Mouse (Mus musculus) liver, embryonic 14.5 days (tissue): ENCODE measurements at regions not wholly inside any gene's neighbourhood (a gene's known extent, or its start where the extent isn't known, plus 50 kb on each side); places are given as distances from the start of the nearest gene placed in this dataset.

Experiments used
- CTCF ChIP-seq: IDR thresholded peaks from 2 replicates; pipeline ENCODE4 v1.5.1; 2016; ENCODE audit warnings: antibody characterized with exemption, low read depth, control low read depth
- EP300 ChIP-seq: IDR thresholded peaks from 2 replicates; pipeline ENCODE4 v1.6.1; 2016; ENCODE audit warnings: antibody characterized with exemption, low read depth

DNA sequence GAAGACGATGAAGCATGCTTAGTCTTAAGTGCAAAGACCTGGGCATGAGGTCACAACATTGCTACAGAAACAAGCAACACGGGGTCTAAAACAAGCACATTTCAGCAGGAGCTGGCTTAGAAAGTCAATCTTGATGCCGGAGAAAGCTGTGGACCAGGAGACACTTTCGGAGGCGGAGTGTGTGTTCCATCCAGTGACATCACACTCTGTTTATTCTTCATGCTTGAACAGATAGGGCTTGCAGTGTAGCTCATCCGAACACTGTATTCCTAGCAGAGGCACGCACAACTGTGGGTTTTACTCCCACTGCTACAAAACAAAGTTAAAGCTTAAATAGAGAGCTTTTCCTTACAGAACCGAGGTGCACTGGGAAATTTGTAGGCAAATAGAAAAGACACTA lies 66.3 kb upstream of the Btg3 start:
- no peak for TF ChIP-seq CTCF
- TF ChIP-seq EP300: no peak
